Mouse (Mus musculus) liver, embryonic 16.5 days (tissue): Measurements from ENCODE around the gene Adamts5. TPM values are rescaled to one million over a fixed set of nuclear protein-coding genes. Genes with fewer than 3 reads are reported as not detected.

Experiments
- ATAC-seq: fragments of 200-750 bp; cut with Nextera tagmentation; 2 replicates; pipeline ENCODE4 v1.8.0; 2017; ENCODE audit warnings: low read depth, mild to moderate bottlenecking, moderate number of reproducible peaks, moderate library complexity
- H3K27ac ChIP-seq: fragments of 300-500 bp; sonication (generic); 2 replicates; pipeline ENCODE4 v1.5.1; 2014; ENCODE audit warnings: mild to moderate bottlenecking, low read length
- H3K27me3 ChIP-seq: fragments of 300-500 bp; sonication (generic); 2 replicates; pipeline ENCODE4 v1.6.1; 2014; ENCODE audit warnings: low read depth, low read length, mixed read lengths; ENCODE audit not compliant: control insufficient read depth, insufficient read depth
- H3K36me3 ChIP-seq: fragments of 300-500 bp; sonication (generic); 2 replicates; pipeline ENCODE4 v1.6.1; 2014; ENCODE audit warnings: mild to moderate bottlenecking; ENCODE audit not compliant: control insufficient read depth, insufficient read depth
- H3K4me1 ChIP-seq: fragments of 300-500 bp; sonication (generic); 2 replicates; pipeline ENCODE4 v1.6.1; 2014; ENCODE audit warnings: low read depth, low read length, mixed read lengths; ENCODE audit not compliant: control insufficient read depth
- H3K4me2 ChIP-seq: fragments of 300-500 bp; sonication (generic); 2 replicates; pipeline ENCODE4 v1.6.1; 2014; ENCODE audit warnings: low read depth, low read length, mixed read lengths
- H3K4me3 ChIP-seq: fragments of 300-500 bp; sonication (generic); 2 replicates; pipeline ENCODE4 v1.5.1; 2014; ENCODE audit warnings: low read depth, mild to moderate bottlenecking, low read length
- H3K9ac ChIP-seq: fragments of 300-500 bp; sonication (generic); 2 replicates; pipeline ENCODE4 v1.6.1; 2014; ENCODE audit warnings: low read depth, low read length
- H3K9me3 ChIP-seq: fragments of 300-500 bp; sonication (generic); replicated peaks from 2 replicates; pipeline ENCODE4 v1.6.1; 2016; ENCODE audit warnings: low read length; ENCODE audit not compliant: control insufficient read depth
- WGBS: fragments of 180-500 bp; shearing (Covaris S2); extraction: QIAGEN DNeasy Blood & Tissue Kit; methylation state at CpG from one replicate; pipeline ENCODE4 v1.1.7; 2014; ENCODE audit not compliant: insufficient replicate concordance; 5-methylcytosine and 5-hydroxymethylcytosine counted together
- polyA plus RNA-seq: library from polyadenylated mRNA; unstranded; fragments of >200 nt; fragmentation: Nextera tagmentation; extraction: Ambion mirVana; gene quantifications from 2 replicates; pipeline ENCODE4 v1.2.1, GENCODE M21; 2015

Adamts5 gene
- polyA plus RNA-seq, 1 experiment from 2014 or later: 0.51 TPM

GRCm38 (mm10) chr16:85871248-85871647 is 30.4 kb downstream of the Adamts5 start:
- Histone ChIP-seq H3K9me3 (no peaks in the 10 kb centered on the region), H3K27ac (no peak overlapping the region), H3K9ac (no peak overlapping the region), H3K27me3 (no peaks in the 10 kb centered on the region), H3K4me1 (no peaks in the 10 kb centered on the region), H3K36me3 (no peaks in the 10 kb centered on the region), H3K4me3 (no peak overlapping the region), H3K4me2 (no peak overlapping the region)
- ATAC-seq: no peak

- Histone ChIP-seq H3K27me3 (no peaks in the 10 kb centered on the region), H3K4me1 (no peaks in the 10 kb centered on the region)
- WGBS: 56% methylated on average over 4 of the region's 4 CpGs
Measured at GRCm38 (mm10) chr16:85864691-85865389, 36.8 kb downstream of the Adamts5 start.

GRCm38 (mm10) chr16:85854505-85854904 is 47.1 kb downstream of the Adamts5 start:
- WGBS: 61% methylated on average over 5 of the region's 5 CpGs
- H3K4me3 ChIP-seq: no peak overlapping the region
- H3K27ac ChIP-seq: no peak overlapping the region
- no peaks in the 10 kb centered on the region for H3K36me3 ChIP-seq
- ATAC-seq: no peak
- no peaks in the 10 kb centered on the region for H3K27me3 ChIP-seq
- H3K4me1 ChIP-seq: no peaks in the 10 kb centered on the region
- H3K9ac ChIP-seq: no peak overlapping the region
- no peak overlapping the region for H3K4me2 ChIP-seq
- H3K9me3 ChIP-seq: no peaks in the 10 kb centered on the region

More at GRCm38 (mm10) chr16:85864691-85865389, 36.8 kb downstream of the Adamts5 start:
- H3K4me3 ChIP-seq: no peak overlapping the region
- H3K9me3 ChIP-seq: no peaks in the 10 kb centered on the region
- no peaks in the 10 kb centered on the region for H3K36me3 ChIP-seq
- H3K4me2 ChIP-seq: no peak overlapping the region
- no peak overlapping the region for H3K27ac ChIP-seq
- ATAC-seq: no peak
- no peak overlapping the region for H3K9ac ChIP-seq

- ATAC-seq: no peak
- Histone ChIP-seq H3K4me1 (no peaks in the 10 kb centered on the region), H3K4me2 (no peak overlapping the region), H3K9me3 (no peaks in the 10 kb centered on the region), H3K27me3 (no peaks in the 10 kb centered on the region), H3K4me3 (no peak overlapping the region), H3K36me3 (no peaks in the 10 kb centered on the region), H3K27ac (no peak overlapping the region), H3K9ac (no peak overlapping the region)
- 56% methylated on average over 3 of the region's 3 CpGs for WGBS
Measured at GRCm38 (mm10) chr16:85827066-85827465, 74.6 kb downstream of the Adamts5 start.

- no peak for ATAC-seq
- H3K27me3 ChIP-seq: no peaks in the 10 kb centered on the region
- H3K4me3 ChIP-seq: no peak overlapping the region
- no peak overlapping the region for H3K27ac ChIP-seq
- no peaks in the 10 kb centered on the region for H3K36me3 ChIP-seq
- H3K9me3 ChIP-seq: no peaks in the 10 kb centered on the region
- H3K9ac ChIP-seq: no peak overlapping the region
- no peaks in the 10 kb centered on the region for H3K4me1 ChIP-seq
- H3K4me2 ChIP-seq: no peak overlapping the region
- WGBS: 49% methylated on average over 5 of the region's 5 CpGs
Measured at GRCm38 (mm10) chr16:85822330-85822916, 79.2 kb downstream of the Adamts5 start.

GRCm38 (mm10) chr16:85819808-85820458 is 81.7 kb downstream of the Adamts5 start:
- Histone ChIP-seq H3K9ac (no peak overlapping the region), H3K27ac (no peak overlapping the region), H3K4me1 (no peaks in the 10 kb centered on the region), H3K9me3 (no peaks in the 10 kb centered on the region), H3K4me2 (no peak overlapping the region), H3K27me3 (no peaks in the 10 kb centered on the region), H3K36me3 (no peaks in the 10 kb centered on the region), H3K4me3 (no peak overlapping the region)
- WGBS: 39% methylated on average over 5 of the region's 5 CpGs
- ATAC-seq: no peak

GRCm38 (mm10) chr16:85814116-85814515 is 87.5 kb downstream of the Adamts5 start:
- 45% methylated on average over 2 of the region's 2 CpGs for WGBS
- Histone ChIP-seq H3K9me3 (no peaks in the 10 kb centered on the region), H3K4me3 (no peak overlapping the region), H3K4me1 (no peaks in the 10 kb centered on the region), H3K36me3 (no peaks in the 10 kb centered on the region), H3K27ac (no peak overlapping the region), H3K27me3 (no peaks in the 10 kb centered on the region), H3K4me2 (no peak overlapping the region), H3K9ac (no peak overlapping the region)
- no peak for ATAC-seq

GRCm38 (mm10) chr16:85807626-85808025 is 94.0 kb downstream of the Adamts5 start:
- H3K9ac ChIP-seq: no peak overlapping the region
- peaks cover 18% of the 10 kb centered on the region for H3K27me3 ChIP-seq
- H3K36me3 ChIP-seq: no peaks in the 10 kb centered on the region
- H3K4me3 ChIP-seq: no peak overlapping the region
- no peak overlapping the region for H3K4me2 ChIP-seq
- H3K27ac ChIP-seq: no peak overlapping the region
- 17% methylated on average over 2 of the region's 2 CpGs for WGBS
- no peaks in the 10 kb centered on the region for H3K9me3 ChIP-seq
- no peak for ATAC-seq
- H3K4me1 ChIP-seq: no peaks in the 10 kb centered on the region

- Histone ChIP-seq H3K9ac (no peak overlapping the region), H3K27ac (no peak overlapping the region), H3K9me3 (no peaks in the 10 kb centered on the region), H3K4me1 (no peaks in the 10 kb centered on the region), H3K27me3 (peaks cover 23% of the 10 kb centered on the region), H3K4me2 (no peak overlapping the region), H3K36me3 (no peaks in the 10 kb centered on the region), H3K4me3 (no peak overlapping the region)
- WGBS: 18% methylated on average over 3 of the region's 3 CpGs
- no peak for ATAC-seq
Measured at GRCm38 (mm10) chr16:85807072-85807471, 94.6 kb downstream of the Adamts5 start.
